Mouse (Mus musculus) liver, embryonic 14.5 days (tissue): ENCODE results near the gene Arhgap24. TPM values are rescaled to one million over a fixed set of nuclear protein-coding genes. Genes with fewer than 3 reads are reported as not detected.

Source experiments
- ATAC-seq: fragments of 200-750 bp; cut with Nextera tagmentation; 2 replicates; pipeline ENCODE4 v1.8.0; 2017; ENCODE audit warnings: moderate number of reproducible peaks, mild to moderate bottlenecking, moderate library complexity; ENCODE audit not compliant: insufficient read depth
- DNase-seq, 3 experiments: peaks; one replicate each; pipeline ENCODE4 v3.0.0-alpha.2; 2012 to 2013; ENCODE audit warnings: low read depth in 3 of 3, low spot score in 3 of 3
- H3K27ac ChIP-seq: fragments of 300-500 bp; sonication (generic); 2 replicates; pipeline ENCODE4 v1.5.1; 2014; ENCODE audit warnings: moderate library complexity, mild to moderate bottlenecking, control low read depth, inconsistent platforms
- H3K27me3 ChIP-seq: fragments of 300-500 bp; sonication (generic); 2 replicates; pipeline ENCODE4 v1.6.1; 2014; ENCODE audit warnings: mild to moderate bottlenecking, low read length, moderate library complexity; ENCODE audit not compliant: control insufficient read depth, insufficient read depth
- H3K36me3 ChIP-seq: fragments of 300-500 bp; sonication (generic); replicated peaks from 2 replicates; pipeline ENCODE4 v1.6.1; 2014; ENCODE audit warnings: low read depth; ENCODE audit not compliant: control insufficient read depth, insufficient read depth
- H3K4me1 ChIP-seq, 2 experiments: fragments of 200-500 bp in 1 of 2; fragments of 300-500 bp in 1 of 2; sonication (generic) in 1 of 2; replicated peaks; 2 replicates each; pipeline ENCODE4 v1.6.1; 2012 to 2014; ENCODE audit warnings: antibody characterized with exemption in 1 of 2, inconsistent platforms in 1 of 2, low read length in 1 of 2; ENCODE audit not compliant: control insufficient read depth in 2 of 2, insufficient read depth in 2 of 2
- H3K4me2 ChIP-seq: fragments of 300-500 bp; sonication (generic); 2 replicates; pipeline ENCODE4 v1.6.1; 2014; ENCODE audit warnings: low read depth, mild to moderate bottlenecking, control low read depth, moderate library complexity
- H3K4me3 ChIP-seq, 2 experiments: fragments of 200-500 bp in 1 of 2; fragments of 300-500 bp in 1 of 2; sonication (generic) in 1 of 2; 2 replicates each; pipeline ENCODE4 v1.5.1; 2012 to 2014; ENCODE audit warnings: low read depth in 2 of 2, low read length in 2 of 2, mild to moderate bottlenecking in 2 of 2, control low read depth in 1 of 2, inconsistent platforms in 1 of 2, moderate library complexity in 1 of 2; ENCODE audit not compliant: insufficient read depth in 1 of 2
- H3K9ac ChIP-seq: fragments of 300-500 bp; sonication (generic); replicated peaks from 2 replicates; pipeline ENCODE4 v1.6.1; 2014; ENCODE audit warnings: mild to moderate bottlenecking, control low read depth, moderate library complexity
- H3K9me3 ChIP-seq: fragments of 300-500 bp; sonication (generic); 2 replicates; pipeline ENCODE4 v1.6.1; 2016; ENCODE audit warnings: low read length, mixed read lengths; ENCODE audit not compliant: control insufficient read depth
- CTCF ChIP-seq: IDR thresholded peaks from 2 replicates; pipeline ENCODE4 v1.5.1; 2016; ENCODE audit warnings: antibody characterized with exemption, low read depth, control low read depth
- EP300 ChIP-seq: IDR thresholded peaks from 2 replicates; pipeline ENCODE4 v1.6.1; 2016; ENCODE audit warnings: antibody characterized with exemption, low read depth
- WGBS: fragments of 180-500 bp; shearing (Covaris S2); extraction: QIAGEN DNeasy Blood & Tissue Kit; methylation state at CpG from one replicate; pipeline ENCODE4 v1.1.7; 2014; ENCODE audit not compliant: insufficient replicate concordance; 5-methylcytosine and 5-hydroxymethylcytosine counted together
- polyA plus RNA-seq, 2 experiments: library from polyadenylated mRNA; depleted of rRNA in 1 of 2; stranded (reverse) in 1 of 2; unstranded in 1 of 2; fragments of >200 nt; fragmentation: Nextera tagmentation in 1 of 2; extraction: Ambion mirVana in 1 of 2; gene quantifications; 2 replicates each; pipeline versions ENCODE4 v1.2.1 to v1.2.3; 2012 to 2014

The Arhgap24 gene
- polyA plus RNA-seq, 2 experiments = 1.8 to 2.1 TPM

GRCm38 (mm10) chr5:102702581-102702980 lies 221.4 kb downstream of the Arhgap24 start:
- no peak overlapping the region for H3K9ac ChIP-seq
- no peak for DNase-seq
- H3K27ac ChIP-seq = no peak overlapping the region
- WGBS = 80% methylated on average over 6 of the region's 6 CpGs
- H3K27me3 ChIP-seq = no peaks in the 10 kb centered on the region
- H3K9me3 ChIP-seq = no peaks in the 10 kb centered on the region
- peaks cover 0 to 2% of the 10 kb centered on the region in 2 experiments; a peak in 2 of 4 replicates for H3K4me1 ChIP-seq
- TF ChIP-seq EP300 (no peak), CTCF (no peak)
- no peaks in the 10 kb centered on the region for H3K36me3 ChIP-seq
- no peak overlapping the region for H3K4me2 ChIP-seq
- no peak overlapping the region for H3K4me3 ChIP-seq
- ATAC-seq = no peak

GRCm38 (mm10) chr5:102703325-102704099 lies 222.3 kb downstream of the Arhgap24 start:
- ATAC-seq (no peak), DNase-seq (no peak)
- 41% methylated on average over 5 of the region's 5 CpGs for WGBS
- Histone ChIP-seq H3K4me2 (no peak overlapping the region), H3K4me1 (no peaks in the 10 kb centered on the region), H3K9ac (no peak overlapping the region), H3K27ac (no peak overlapping the region), H3K9me3 (no peaks in the 10 kb centered on the region), H3K27me3 (no peaks in the 10 kb centered on the region), H3K4me3 (no peak overlapping the region), H3K36me3 (no peaks in the 10 kb centered on the region)
- no peak for TF ChIP-seq EP300
- peak; percentile 42; the same call in 1 of the 2 replicates for TF ChIP-seq CTCF

- WGBS = 9% methylated on average over 2 of the region's 2 CpGs
- H3K4me1 ChIP-seq = no peaks in the 10 kb centered on the region
- no peak for DNase-seq
- TF ChIP-seq EP300 = no peak
- no peak for TF ChIP-seq CTCF
- no peaks in the 10 kb centered on the region for H3K9me3 ChIP-seq
- no peak overlapping the region for H3K9ac ChIP-seq
- no peak for ATAC-seq
- no peak overlapping the region for H3K4me2 ChIP-seq
- no peak overlapping the region for H3K27ac ChIP-seq
- H3K36me3 ChIP-seq = no peaks in the 10 kb centered on the region
- no peak overlapping the region for H3K4me3 ChIP-seq
- no peaks in the 10 kb centered on the region for H3K27me3 ChIP-seq
Observed at GRCm38 (mm10) chr5:102705170-102705569, 224.0 kb downstream of the Arhgap24 start.

DNA sequence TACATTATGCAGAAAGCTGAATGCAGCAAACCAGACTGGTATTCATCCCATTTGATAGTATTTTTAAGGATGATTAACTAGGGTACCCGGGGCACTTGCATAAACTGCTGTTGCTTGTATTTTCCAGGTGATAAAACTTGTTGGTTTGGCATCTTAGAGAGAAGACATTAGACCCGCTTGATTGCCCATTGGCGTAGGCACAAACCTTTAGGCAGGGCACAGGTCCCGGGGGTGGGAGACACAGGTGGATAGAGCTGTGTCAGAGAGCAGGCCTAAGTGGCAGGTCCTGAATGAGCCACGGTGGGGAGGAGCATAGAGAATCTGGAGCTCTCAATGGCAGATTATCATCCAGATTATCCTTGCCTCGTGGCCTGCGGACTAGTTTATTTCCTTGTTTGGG lies 229.1 kb downstream of the Arhgap24 start:
- no peak overlapping the region for H3K9ac ChIP-seq
- no peak overlapping the region for H3K27ac ChIP-seq
- no peak for ATAC-seq
- DNase-seq = no peak
- WGBS = 69% methylated on average over 7 of the region's 7 CpGs
- H3K4me2 ChIP-seq = no peak overlapping the region
- no peaks in the 10 kb centered on the region for H3K27me3 ChIP-seq
- H3K36me3 ChIP-seq = no peaks in the 10 kb centered on the region
- no peak for TF ChIP-seq CTCF
- H3K9me3 ChIP-seq = no peaks in the 10 kb centered on the region
- no peak overlapping the region for H3K4me3 ChIP-seq
- no peaks in the 10 kb centered on the region for H3K4me1 ChIP-seq

DNA sequence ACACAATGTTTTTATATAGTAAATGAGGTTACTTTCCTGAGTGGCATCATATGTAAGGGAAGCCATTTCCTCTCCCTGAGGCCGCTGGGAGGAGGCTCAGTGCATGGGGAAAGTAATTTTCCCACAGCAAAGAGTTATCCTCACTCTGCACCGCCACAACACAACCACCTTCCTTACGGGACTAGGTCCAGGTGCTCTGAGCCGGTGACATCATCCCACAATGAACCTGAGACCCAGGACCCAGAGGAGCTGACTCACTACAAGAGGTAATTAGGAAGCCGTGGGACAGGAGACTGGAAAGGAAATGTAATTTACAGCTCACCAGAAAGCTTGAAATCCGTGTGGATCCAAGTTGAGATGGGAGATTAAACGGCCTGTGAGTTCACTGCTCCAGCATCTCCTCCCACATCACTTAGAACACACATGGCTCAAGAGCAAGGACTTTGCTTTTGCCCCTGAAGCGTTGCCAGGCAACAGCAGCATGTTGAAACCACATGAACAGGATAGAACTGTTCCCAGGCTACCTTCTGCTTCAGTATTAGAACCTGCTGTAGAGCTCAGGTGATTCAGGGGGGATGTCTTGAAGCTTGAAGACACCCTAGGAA lies 238.3 kb downstream of the Arhgap24 start:
- TF ChIP-seq CTCF = no peak
- no peak for TF ChIP-seq EP300
- ATAC-seq (no peak), DNase-seq (no peak)
- H3K27me3 ChIP-seq = no peaks in the 10 kb centered on the region
- no peak overlapping the region for H3K27ac ChIP-seq
- H3K4me2 ChIP-seq = no peak overlapping the region
- no peaks in the 10 kb centered on the region for H3K9me3 ChIP-seq
- WGBS = 48% methylated on average over 8 of the region's 8 CpGs
- H3K9ac ChIP-seq = no peak overlapping the region
- H3K36me3 ChIP-seq = no peaks in the 10 kb centered on the region
- no peak overlapping the region for H3K4me3 ChIP-seq
- H3K4me1 ChIP-seq = no peaks in the 10 kb centered on the region
